18 mouse cellular contexts compared by ENCODE assay signal in genomic region chr3:51866446-51866845, GRCm38 (mm10).
"Had no signal": no experiment of that assay in that cellular context is flagged by ENCODE, and none has a peak within 500 bp of the region (broad histone marks: within the 10 kb centered on the region; RNA-seq: fewer than 3 reads in every experiment).

No protein-coding gene starts in this region.

- H3K9me3 ChIP-seq: limb, embryonic 10.5 days; limb, embryonic 13.5 days; liver, embryonic 13.5 days; megakaryocyte, embryonic 14.5 days; midbrain, embryonic 10.5 days had no signal

- H3K4me3 ChIP-seq: limb, embryonic 10.5 days; limb, embryonic 13.5 days; liver, embryonic 13.5 days; megakaryocyte, embryonic 14.5 days; midbrain, embryonic 10.5 days had no signal

- H3K27me3 ChIP-seq: limb, embryonic 13.5 days; liver, embryonic 13.5 days had no signal

- H3K9ac ChIP-seq: limb, embryonic 13.5 days; liver, embryonic 13.5 days had no signal

- H3K27ac ChIP-seq: limb, embryonic 10.5 days; limb, embryonic 13.5 days; liver, embryonic 13.5 days; macrophage; midbrain, embryonic 10.5 days; stomach, postnatal 0 days had no signal

- H3K4me2 ChIP-seq: limb, embryonic 13.5 days; liver, embryonic 13.5 days had no signal

- H3K36me3 ChIP-seq: limb, embryonic 10.5 days; limb, embryonic 13.5 days; liver, embryonic 13.5 days; midbrain, embryonic 10.5 days had no signal

- DNase-seq: kidney, adult 9 months; kidney, postnatal 14 days; kidney, postnatal 4 days; liver, embryonic 13.5 days; lung, adult 2 months; midbrain, embryonic 14.5 days; right cerebral cortex, adult 18-20 months; right cerebral cortex, postnatal 14 days; right cerebral cortex, postnatal 4 days; thymus, adult 2 months; thymus, postnatal 14 days; thymus, postnatal 4 days had no signal
